Mouse (Mus musculus) MEL (cell line): ENCODE measurements around the gene Fer. TPM values are rescaled to one million over a fixed set of nuclear protein-coding genes. Genes with fewer than 3 reads are reported as not detected.

ENCODE experiments used
- DNase-seq: peaks from one replicate; pipeline ENCODE4 v3.0.0; 2011; ENCODE audit warnings: low read depth, low spot score
- H3K27ac ChIP-seq: 2 replicates; pipeline ENCODE4 v1.5.1; 2012; ENCODE audit warnings: low read depth, mild to moderate bottlenecking, control low read depth, low read length, moderate library complexity; ENCODE audit not compliant: control insufficient read depth
- H3K27me3 ChIP-seq, 2 experiments: fragments of 150-350 bp in 1 of 2; sonication (generic) in 1 of 2; 2 replicates each; pipeline ENCODE4 v1.6.1; 2012; ENCODE audit warnings: low read length in 2 of 2, mild to moderate bottlenecking in 2 of 2, improper control_type of control experiment in 1 of 2, moderate library complexity in 1 of 2; ENCODE audit not compliant: insufficient read depth in 2 of 2, control insufficient read depth in 1 of 2
- H3K36me3 ChIP-seq, 2 experiments: 2 replicates each; pipeline ENCODE4 v1.6.1; 2012 to 2014; ENCODE audit warnings: low read length in 2 of 2, improper control_type of control experiment in 1 of 2, inconsistent platforms in 1 of 2, mild to moderate bottlenecking in 1 of 2; ENCODE audit not compliant: insufficient read depth in 2 of 2, control insufficient read depth in 1 of 2
- H3K4me1 ChIP-seq, 2 experiments: fragments of 150-350 bp in 1 of 2; sonication (generic) in 1 of 2; 2 replicates each; pipeline ENCODE4 v1.6.1; 2012; ENCODE audit warnings: low read length in 2 of 2, improper control_type of control experiment in 1 of 2, mild to moderate bottlenecking in 1 of 2; ENCODE audit not compliant: insufficient read depth in 2 of 2, control insufficient read depth in 1 of 2
- H3K4me3 ChIP-seq, 2 experiments: fragments of 150-350 bp in 1 of 2; sonication (generic) in 1 of 2; 2 replicates each; pipeline ENCODE4 v1.5.1; 2012; ENCODE audit warnings: low read depth in 2 of 2, low read length in 2 of 2, mild to moderate bottlenecking in 2 of 2, moderate library complexity in 2 of 2, control low read depth in 1 of 2, improper control_type of control experiment in 1 of 2; ENCODE audit not compliant: control insufficient read depth in 1 of 2, insufficient read depth in 1 of 2
- H3K79me2 ChIP-seq: 2 replicates; pipeline ENCODE4 v1.6.1; 2012; ENCODE audit warnings: mild to moderate bottlenecking, low read length, moderate library complexity; ENCODE audit not compliant: control insufficient read depth, poor library complexity, insufficient read depth
- H3K9ac ChIP-seq: 2 replicates; pipeline ENCODE4 v1.6.1; 2012; ENCODE audit warnings: low read depth, mild to moderate bottlenecking, control low read depth, low read length, moderate library complexity; ENCODE audit not compliant: control insufficient read depth, poor library complexity, severe bottlenecking
- H3K9me3 ChIP-seq: fragments of 150-350 bp; sonication (generic); replicated peaks from 2 replicates; pipeline ENCODE4 v1.6.1; 2012; ENCODE audit warnings: mild to moderate bottlenecking, low read length, improper control_type of control experiment, moderate library complexity; ENCODE audit not compliant: insufficient read depth
- BHLHE40 ChIP-seq: IDR thresholded peaks from 2 replicates; pipeline ENCODE4 v1.6.1; 2012; ENCODE audit warnings: low read depth, mild to moderate bottlenecking, inconsistent platforms, low read length, improper control_type of control experiment, borderline replicate concordance
- CHD1 ChIP-seq: IDR thresholded peaks from 2 replicates; pipeline ENCODE4 v1.6.1; 2012; ENCODE audit warnings: low read depth, mild to moderate bottlenecking, inconsistent platforms, low read length, improper control_type of control experiment
- CHD2 ChIP-seq: IDR thresholded peaks from 2 replicates; pipeline ENCODE4 v1.6.1; 2011; ENCODE audit warnings: low read length, improper control_type of control experiment
- ELF1 ChIP-seq: IDR thresholded peaks from 2 replicates; pipeline ENCODE4 v1.6.1; 2014; ENCODE audit warnings: low read depth, mild to moderate bottlenecking, inconsistent platforms, low read length, improper control_type of control experiment, moderate library complexity
- GATA1 ChIP-seq: IDR thresholded peaks from 2 replicates; pipeline ENCODE4 v1.6.1; 2011; ENCODE audit warnings: low read depth, low read length, improper control_type of control experiment
- HCFC1 ChIP-seq: IDR thresholded peaks from 2 replicates; pipeline ENCODE4 v1.6.1; 2012; ENCODE audit warnings: low read depth, mild to moderate bottlenecking, inconsistent platforms, low read length, improper control_type of control experiment, moderate library complexity
- JUND ChIP-seq: IDR thresholded peaks from 2 replicates; pipeline ENCODE4 v1.6.1; 2011; ENCODE audit warnings: low read depth, mild to moderate bottlenecking, improper control_type of control experiment, low read length
- KAT2A ChIP-seq: conservative IDR thresholded peaks from 2 replicates; pipeline ENCODE4 v1.6.1; 2012; ENCODE audit warnings: low read depth, low read length, improper control_type of control experiment, inconsistent platforms
- MAX ChIP-seq: IDR thresholded peaks from 2 replicates; pipeline ENCODE4 v1.6.1; 2011; ENCODE audit warnings: low read length, improper control_type of control experiment
- MYB ChIP-seq: IDR thresholded peaks from 2 replicates; pipeline ENCODE4 v1.6.1; 2011; ENCODE audit warnings: mild to moderate bottlenecking, low read depth, low read length, improper control_type of control experiment
- MYC ChIP-seq: IDR thresholded peaks from 2 replicates; pipeline ENCODE4 v1.6.1; 2011; ENCODE audit warnings: low read depth, mild to moderate bottlenecking, low read length, improper control_type of control experiment, moderate library complexity
- POLR2AphosphoS5 ChIP-seq: IDR thresholded peaks from 2 replicates; pipeline ENCODE4 v1.6.1; 2012; ENCODE audit warnings: low read depth, borderline replicate concordance, mild to moderate bottlenecking, inconsistent platforms, low read length, moderate library complexity, mixed read lengths
- RCOR1 ChIP-seq: IDR thresholded peaks from 2 replicates; pipeline ENCODE4 v1.6.1; 2012; ENCODE audit warnings: low read depth, mild to moderate bottlenecking, inconsistent platforms, low read length, improper control_type of control experiment
- SIN3A ChIP-seq: IDR thresholded peaks from 2 replicates; pipeline ENCODE4 v1.6.1; 2012; ENCODE audit warnings: low read length, improper control_type of control experiment, inconsistent platforms
- TCF12 ChIP-seq: IDR thresholded peaks from 2 replicates; pipeline ENCODE4 v1.6.1; 2014; ENCODE audit warnings: low read depth, mild to moderate bottlenecking, inconsistent platforms, low read length, improper control_type of control experiment, moderate library complexity
- UBTF ChIP-seq: IDR thresholded peaks from 2 replicates; pipeline ENCODE4 v1.6.1; 2012; ENCODE audit warnings: low read depth, mild to moderate bottlenecking, inconsistent platforms, low read length, improper control_type of control experiment, moderate library complexity, borderline replicate concordance; ENCODE audit not compliant: insufficient read depth
- USF1 ChIP-seq: IDR thresholded peaks from 2 replicates; pipeline ENCODE4 v1.6.1; 2014; ENCODE audit warnings: low read depth, mild to moderate bottlenecking, inconsistent platforms, low read length, improper control_type of control experiment, moderate library complexity
- ZC3H11A ChIP-seq: IDR thresholded peaks from 2 replicates; pipeline ENCODE4 v1.6.1; 2012; ENCODE audit warnings: low read depth, mild to moderate bottlenecking, inconsistent platforms, low read length, improper control_type of control experiment
- ZKSCAN1 ChIP-seq: IDR thresholded peaks from 2 replicates; pipeline ENCODE4 v1.6.1; 2012; ENCODE audit warnings: low read depth, mild to moderate bottlenecking, inconsistent platforms, low read length, improper control_type of control experiment, moderate library complexity
- ZMIZ1 ChIP-seq: IDR thresholded peaks from 2 replicates; pipeline ENCODE4 v1.6.1; 2012; ENCODE audit warnings: low read depth, mild to moderate bottlenecking, inconsistent platforms, low read length, improper control_type of control experiment, moderate library complexity
- polyA plus RNA-seq, 2 experiments: library from polyadenylated mRNA; stranded (reverse) in 1 of 2; unstranded in 1 of 2; fragments of >175 nt in 1 of 2; fragments of >200 nt in 1 of 2; gene quantifications; 2 replicates each; pipeline versions ENCODE4 v1.2.1 to v1.2.4; 2012; ENCODE audit warnings: low replicate concordance in 2 of 2, low read depth in 1 of 2; ENCODE audit not compliant: insufficient read length in 2 of 2, insufficient read depth in 1 of 2, missing spikeins in 1 of 2
- total RNA-seq: library from RNA; depleted of rRNA; stranded (reverse); fragments of 300-350 nt; gene quantifications from 2 replicates; pipeline ENCODE4 v1.2.3, GENCODE M21; 2012

Fer gene
- total and polyA plus RNA-seq, 3 experiments, result 8.5 to 11.2 TPM; not detected in 1

DNA sequence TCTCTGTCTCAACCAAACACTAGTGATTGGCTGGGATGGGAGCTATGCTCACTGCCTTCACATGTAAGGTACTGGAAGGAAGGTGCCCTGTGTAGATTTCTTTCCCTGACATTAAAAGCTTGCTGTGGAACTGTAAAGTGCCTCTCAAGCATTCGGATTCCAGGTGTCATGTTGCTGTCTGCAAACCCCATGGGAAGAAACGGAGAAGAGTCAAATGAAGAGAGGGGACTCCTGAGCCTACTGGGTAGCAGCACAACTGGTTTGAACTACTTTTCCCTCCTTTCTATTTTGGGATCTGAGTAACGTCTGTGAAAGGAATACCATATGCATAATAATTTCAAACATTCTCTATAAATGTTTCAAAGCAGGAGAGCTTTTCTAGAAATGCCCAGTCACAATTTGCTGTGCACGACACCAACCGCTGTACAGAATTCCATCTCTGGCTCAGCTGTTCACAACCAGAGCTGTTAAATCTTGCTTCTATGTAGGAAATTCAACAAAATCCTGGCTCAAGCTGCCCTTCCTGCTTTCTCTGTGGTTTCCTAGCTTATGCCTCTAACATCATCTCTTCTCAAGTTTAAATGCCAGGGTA lies 256.9 kb downstream of the Fer start:
- Histone ChIP-seq H3K79me2 (no peaks in the 10 kb centered on the region), H3K27me3 (no peaks in the 10 kb centered on the region), H3K27ac (no peak overlapping the region), H3K4me1 (no peaks in the 10 kb centered on the region), H3K36me3 (no peaks in the 10 kb centered on the region; a peak in 1 of 4 replicates), H3K9me3 (no peaks in the 10 kb centered on the region), H3K9ac (no peak overlapping the region), H3K4me3 (no peak overlapping the region)
- TF ChIP-seq CHD2, result no peak
- no peak for TF ChIP-seq KAT2A
- no peak for TF ChIP-seq MYC
- TF ChIP-seq MAX, result no peak
- no peak for DNase-seq

DNA sequence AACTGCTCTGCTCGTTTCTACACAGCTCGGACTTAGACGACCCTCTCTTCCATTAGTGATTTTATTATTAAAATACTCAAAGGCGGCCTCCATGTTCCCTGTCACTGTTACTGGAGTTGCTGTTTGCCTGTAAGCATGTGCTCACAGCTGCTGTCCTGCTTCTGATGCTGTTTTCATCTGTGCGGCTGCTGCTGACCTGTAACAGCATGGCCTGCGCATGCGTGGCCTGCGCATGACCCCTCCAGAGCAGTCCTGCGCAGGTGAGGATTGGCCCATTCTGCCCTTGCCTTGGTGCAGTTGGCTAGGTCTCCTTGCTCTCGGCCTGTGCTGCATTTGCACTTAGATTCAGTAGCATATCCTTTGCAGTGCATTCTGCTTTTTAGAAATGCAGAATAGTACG lies 259.7 kb downstream of the Fer start:
- Histone ChIP-seq H3K9me3 (no peaks in the 10 kb centered on the region), H3K27ac (no peak overlapping the region), H3K36me3 (no peaks in the 10 kb centered on the region), H3K9ac (no peak overlapping the region), H3K79me2 (no peaks in the 10 kb centered on the region), H3K4me3 (no peak overlapping the region), H3K4me1 (no peaks in the 10 kb centered on the region), H3K27me3 (no peaks in the 10 kb centered on the region)
- TF ChIP-seq UBTF, result no peak
- no peak for TF ChIP-seq GATA1
- TF ChIP-seq POLR2AphosphoS5, result no peak
- TF ChIP-seq HCFC1, result no peak
- no peak for TF ChIP-seq SIN3A
- no peak for TF ChIP-seq ZKSCAN1
- no peak for TF ChIP-seq RCOR1
- TF ChIP-seq USF1, result no peak
- TF ChIP-seq ZMIZ1, result no peak
- TF ChIP-seq TCF12, result no peak
- TF ChIP-seq MYB, result no peak
- no peak for TF ChIP-seq MYC
- no peak for TF ChIP-seq CHD1
- TF ChIP-seq ZC3H11A, result no peak
- TF ChIP-seq JUND, result no peak
- no peak for TF ChIP-seq BHLHE40
- no peak for TF ChIP-seq ELF1
- DNase-seq, result no peak
